Mouse (Mus musculus): ENCODE results near the gene Dnm3.

- TF ChIP-seq POLR2A (IDR thresholded peaks at IDR 0.05; ENCODE audit: low read depth, low read length) = no peak
- TF ChIP-seq CTCF (IDR thresholded peaks at IDR 0.05; ENCODE audit: extremely low read depth, insufficient read length, insufficient replicate concordance, low read depth, low read length) = no peak
Observed at GRCm38 (mm10) chr1:162147554-162147953, 330.3 kb downstream of the Dnm3 start.

Measured in small intestine, adult 2 months (tissue).